In the genomic region with DNA sequence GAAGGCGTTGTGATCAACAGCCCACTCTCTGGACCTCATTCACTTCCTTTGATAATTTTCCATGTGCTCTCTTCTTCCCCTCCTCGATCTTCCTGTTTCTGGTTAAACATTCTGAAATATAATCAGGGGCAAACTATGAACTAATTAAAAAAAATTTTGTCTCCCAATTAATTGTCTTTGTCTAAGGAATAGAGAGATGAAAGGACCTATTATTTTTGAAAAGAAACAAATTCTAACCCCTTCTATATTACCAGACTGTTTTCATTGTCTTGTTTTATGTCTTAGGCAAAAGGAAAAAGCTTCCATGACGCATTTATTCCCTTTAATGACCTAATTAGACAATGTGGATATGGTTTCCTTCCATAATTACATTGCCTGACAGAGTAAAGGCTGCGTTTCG, we compare ENCODE assay signal across 16 mouse cellular contexts.
"Had no signal": no experiment of that assay in that cellular context is flagged by ENCODE, and none has a peak within 500 bp of the region (broad histone marks: within the 10 kb centered on the region; RNA-seq: fewer than 3 reads in every experiment).

No protein-coding gene starts in this region.

- H3K36me3 ChIP-seq: midbrain, embryonic 13.5 days; midbrain, embryonic 15.5 days; stomach, embryonic 15.5 days had no signal

- DNase-seq: lung, adult 18-20 months; lung, embryonic 14.5 days; lung, postnatal 14 days; lung, postnatal 36 days; right cerebral cortex, postnatal 14 days; thymus, adult 2 months; thymus, postnatal 14 days; thymus, postnatal 36 days had no signal

- H3K4me2 ChIP-seq: lung, embryonic 14.5 days; midbrain, embryonic 11.5 days; midbrain, embryonic 13.5 days; midbrain, embryonic 15.5 days; stomach, embryonic 15.5 days had no signal

- H3K9me3 ChIP-seq: megakaryocyte, embryonic 14.5 days; midbrain, embryonic 13.5 days; midbrain, embryonic 15.5 days; stomach, embryonic 15.5 days had no signal

- H3K9ac ChIP-seq: liver, embryonic 14.5 days; lung, embryonic 14.5 days; midbrain, embryonic 13.5 days; midbrain, embryonic 15.5 days; stomach, embryonic 15.5 days had no signal

- H3K27me3 ChIP-seq: megakaryocyte, embryonic 14.5 days; midbrain, embryonic 13.5 days; midbrain, embryonic 15.5 days; stomach, embryonic 15.5 days had no signal

- ATAC-seq: midbrain, embryonic 13.5 days; midbrain, embryonic 15.5 days had no signal

- H3K4me3 ChIP-seq: megakaryocyte, embryonic 14.5 days; midbrain, embryonic 13.5 days; midbrain, embryonic 15.5 days; stomach, embryonic 15.5 days had no signal

- H3K4me1 ChIP-seq: midbrain, embryonic 13.5 days; stomach, embryonic 15.5 days had no signal

- H3K27ac ChIP-seq: liver, embryonic 14.5 days; macrophage; midbrain, embryonic 13.5 days; midbrain, embryonic 15.5 days; stomach, embryonic 15.5 days; stomach, postnatal 0 days had no signal
